Mouse (Mus musculus): ENCODE data around the gene Fastkd5.
"Not testable (repeated sequence)": the region's sequence is repeated elsewhere in the genome, so short reads cannot be mapped to it uniquely, and the experiment has no call there.

GRCm38 (mm10) chr2:130649028-130649427, 19.2 kb upstream of the Fastkd5 start:
- not testable (repeated sequence) for TF ChIP-seq CTCF (IDR thresholded peaks at IDR 0.05; ENCODE audit: low read depth, low read length); POLR2A (IDR thresholded peaks at IDR 0.05; ENCODE audit: extremely low read depth, insufficient read depth, low read length)

All from liver, adult 2 months (tissue).